Mouse (Mus musculus) CH12.LX (cell line): ENCODE results near the gene Sergef. TPM values are rescaled to one million over a fixed set of nuclear protein-coding genes. Genes with fewer than 3 reads are reported as not detected.
A peak's percentile ranks its signal among the peaks of the same experiment; 100 is the strongest.

ENCODE experiments used
- DNase-seq: peaks from one replicate; pipeline ENCODE4 v3.0.0-alpha.2; 2013; ENCODE audit errors: extremely low read depth
- H3K27ac ChIP-seq: 2 replicates; pipeline ENCODE4 v1.5.1; 2012; ENCODE audit warnings: low read depth, mild to moderate bottlenecking, control low read depth, moderate library complexity; ENCODE audit not compliant: insufficient read depth
- H3K27me3 ChIP-seq: replicated peaks from 2 replicates; pipeline ENCODE3; 2012; ENCODE audit warnings: inconsistent platforms
- H3K36me3 ChIP-seq, 2 experiments: replicated peaks in 1 of 2; 2 replicates each; pipeline versions ENCODE3 to v1.6.1; 2012; ENCODE audit warnings: inconsistent platforms in 1 of 2, low read length in 1 of 2, mild to moderate bottlenecking in 1 of 2, mixed read lengths in 1 of 2, moderate library complexity in 1 of 2; ENCODE audit not compliant: control insufficient read depth in 1 of 2, insufficient read depth in 1 of 2
- H3K4me1 ChIP-seq, 2 experiments: 2 replicates each; pipeline ENCODE4 v1.6.1; 2012; ENCODE audit warnings: inconsistent platforms in 1 of 2, moderate library complexity in 1 of 2; ENCODE audit not compliant: insufficient read depth in 2 of 2, control insufficient read depth in 1 of 2
- H3K4me2 ChIP-seq: 2 replicates; pipeline ENCODE4 v1.6.1; 2012; ENCODE audit warnings: low read depth, mild to moderate bottlenecking, control low read depth; ENCODE audit not compliant: poor library complexity, insufficient read depth, severe bottlenecking
- H3K4me3 ChIP-seq, 3 experiments: fragments of 150-350 bp in 1 of 3; sonication (generic) in 1 of 3; replicated peaks in 1 of 3; 2 replicates each; pipeline versions ENCODE3 to v1.5.1; 2011 to 2012; ENCODE audit warnings: low read depth in 2 of 3, low read length in 2 of 3, mild to moderate bottlenecking in 2 of 3, moderate library complexity in 2 of 3, control low read depth in 1 of 3, improper control_type of control experiment in 1 of 3, inconsistent platforms in 1 of 3, mixed read lengths in 1 of 3; ENCODE audit not compliant: poor library complexity in 1 of 3
- H3K79me2 ChIP-seq: replicated peaks from 2 replicates; pipeline ENCODE4 v1.6.1; 2012; ENCODE audit warnings: mild to moderate bottlenecking, moderate library complexity; ENCODE audit not compliant: control insufficient read depth, poor library complexity, insufficient read depth, severe bottlenecking; ENCODE audit errors: extremely low read depth
- H3K9ac ChIP-seq: 2 replicates; pipeline ENCODE4 v1.6.1; 2012; ENCODE audit warnings: low read depth, mild to moderate bottlenecking, control low read depth, moderate library complexity; ENCODE audit not compliant: insufficient read depth
- H3K9me3 ChIP-seq: replicated peaks from 2 replicates; pipeline ENCODE3; 2012; ENCODE audit warnings: low read length, inconsistent platforms, mixed read lengths
- BHLHE40 ChIP-seq: IDR thresholded peaks from 2 replicates; pipeline ENCODE4 v1.6.1; 2011; ENCODE audit warnings: mild to moderate bottlenecking, low read depth, low read length, improper control_type of control experiment
- CHD1 ChIP-seq: IDR thresholded peaks from 2 replicates; pipeline ENCODE4 v1.6.1; 2012; ENCODE audit warnings: low read depth, low read length, improper control_type of control experiment, inconsistent platforms
- CHD2 ChIP-seq: IDR thresholded peaks from 2 replicates; pipeline ENCODE4 v1.6.1; 2011; ENCODE audit warnings: low read length, improper control_type of control experiment
- CTCF ChIP-seq, 2 experiments: IDR thresholded peaks in 1 of 2; conservative IDR thresholded peaks in 1 of 2; 2 replicates each; pipeline ENCODE4 v1.5.1; 2011 to 2012; ENCODE audit warnings: low read depth in 2 of 2, low read length in 2 of 2, improper control_type of control experiment in 1 of 2, inconsistent platforms in 1 of 2, mild to moderate bottlenecking in 1 of 2, moderate library complexity in 1 of 2
- E2F4 ChIP-seq: IDR thresholded peaks from 2 replicates; pipeline ENCODE4 v1.6.1; 2011; ENCODE audit warnings: low read depth, low read length, improper control_type of control experiment; ENCODE audit not compliant: insufficient replicate concordance
- GABPA ChIP-seq: IDR thresholded peaks from 2 replicates; pipeline ENCODE4 v1.6.1; 2012; ENCODE audit warnings: low read depth, low read length, improper control_type of control experiment, inconsistent platforms; ENCODE audit not compliant: insufficient replicate concordance
- IRF4 ChIP-seq: IDR thresholded peaks from 2 replicates; pipeline ENCODE4 v1.6.1; 2014; ENCODE audit warnings: low read depth, mild to moderate bottlenecking, inconsistent platforms, low read length, improper control_type of control experiment
- JUN ChIP-seq: IDR thresholded peaks from 2 replicates; pipeline ENCODE4 v1.6.1; 2011; ENCODE audit warnings: low read depth, mild to moderate bottlenecking, low read length, improper control_type of control experiment, moderate library complexity; ENCODE audit not compliant: insufficient read depth
- KAT2A ChIP-seq: IDR thresholded peaks from 2 replicates; pipeline ENCODE4 v1.6.1; 2012; ENCODE audit warnings: low read length, improper control_type of control experiment, inconsistent platforms; ENCODE audit not compliant: insufficient replicate concordance
- MAFK ChIP-seq: IDR thresholded peaks from 2 replicates; pipeline ENCODE4 v1.6.1; 2011; ENCODE audit warnings: low read length, improper control_type of control experiment; ENCODE audit not compliant: insufficient replicate concordance
- MEF2A ChIP-seq: IDR thresholded peaks from 2 replicates; pipeline ENCODE4 v1.6.1; 2014; ENCODE audit warnings: low read depth, mild to moderate bottlenecking, inconsistent platforms, low read length, improper control_type of control experiment, borderline replicate concordance
- MXI1 ChIP-seq: IDR thresholded peaks from 2 replicates; pipeline ENCODE4 v1.6.1; 2011; ENCODE audit warnings: mild to moderate bottlenecking, low read depth, low read length, improper control_type of control experiment
- MYC ChIP-seq: IDR thresholded peaks from 2 replicates; pipeline ENCODE4 v1.6.1; 2011; ENCODE audit warnings: low read depth, mild to moderate bottlenecking, improper control_type of control experiment, low read length
- NRF1 ChIP-seq: IDR thresholded peaks from 2 replicates; pipeline ENCODE4 v1.6.1; 2014; ENCODE audit warnings: low read depth, mild to moderate bottlenecking, inconsistent platforms, low read length, improper control_type of control experiment, moderate library complexity
- POLR2A ChIP-seq: IDR thresholded peaks from 2 replicates; pipeline ENCODE4 v1.6.1; 2011; ENCODE audit warnings: low read depth, mild to moderate bottlenecking, improper control_type of control experiment, low read length
- POLR2AphosphoS2 ChIP-seq: IDR thresholded peaks from 2 replicates; pipeline ENCODE4 v1.6.1; 2011; ENCODE audit warnings: low read depth, low read length, improper control_type of control experiment
- RAD21 ChIP-seq: IDR thresholded peaks from 2 replicates; pipeline ENCODE4 v1.6.1; 2011; ENCODE audit warnings: low read depth, mild to moderate bottlenecking, low read length, improper control_type of control experiment, moderate library complexity
- RCOR1 ChIP-seq: conservative IDR thresholded peaks from 2 replicates; pipeline ENCODE4 v1.6.1; 2012; ENCODE audit warnings: low read depth, mild to moderate bottlenecking, inconsistent platforms, low read length, improper control_type of control experiment
- SMC3 ChIP-seq: IDR thresholded peaks from 2 replicates; pipeline ENCODE4 v1.6.1; 2011; ENCODE audit warnings: low read depth, low read length, improper control_type of control experiment
- TCF12 ChIP-seq: IDR thresholded peaks from 2 replicates; pipeline ENCODE4 v1.6.1; 2014; ENCODE audit warnings: low read depth, mild to moderate bottlenecking, inconsistent platforms, low read length, improper control_type of control experiment
- UBTF ChIP-seq: IDR thresholded peaks from 2 replicates; pipeline ENCODE4 v1.6.1; 2012; ENCODE audit warnings: low read depth, mild to moderate bottlenecking, inconsistent platforms, low read length, improper control_type of control experiment, moderate library complexity
- USF1 ChIP-seq: IDR thresholded peaks from 2 replicates; pipeline ENCODE4 v1.6.1; 2014; ENCODE audit warnings: low read depth, mild to moderate bottlenecking, inconsistent platforms, low read length, improper control_type of control experiment
- ZC3H11A ChIP-seq: IDR thresholded peaks from 2 replicates; pipeline ENCODE4 v1.6.1; 2012; ENCODE audit warnings: low read depth, mild to moderate bottlenecking, inconsistent platforms, low read length, improper control_type of control experiment
- ZMIZ1 ChIP-seq: IDR thresholded peaks from 2 replicates; pipeline ENCODE4 v1.6.1; 2012; ENCODE audit warnings: low read depth, mild to moderate bottlenecking, inconsistent platforms, low read length, improper control_type of control experiment
- dilution Hi-C: fragments of 300-500 bp; cut with MboI; formaldehyde crosslinking; loops from 2 replicates; pipeline ENCODE4 v1.14.3; 2020; ENCODE audit warnings: low sequenced_read_pairs; ENCODE audit not compliant: extremely low pct_unique_long_range_greater_than_20kb, extremely low pct_ligation_motif_present
- in situ Hi-C: fragments of 300-500 bp; cut with MboI; formaldehyde crosslinking; loops from 3 replicates; pipeline ENCODE4 v1.14.3; 2019; ENCODE audit warnings: low sequenced_read_pairs, low pct_ligation_motif_present, low pct_unique_long_range_greater_than_20kb, mixed read lengths
- polyA plus RNA-seq: library from polyadenylated mRNA; unstranded; fragments of >175 nt; gene quantifications from 2 replicates; pipeline ENCODE4 v1.2.1, GENCODE M21; 2012; ENCODE audit warnings: low read depth; ENCODE audit not compliant: insufficient read length
- total RNA-seq, 2 experiments: library from RNA; depleted of rRNA; stranded (reverse); fragments of 300-350 nt in 1 of 2; fragments of >200 nt in 1 of 2; gene quantifications; 2 replicates each; pipeline ENCODE4 v1.2.3; 2012 to 2014

The Sergef gene
- total and polyA plus RNA-seq, 3 experiments: 13.0 to 18.0 (median 14.1) TPM

DNA sequence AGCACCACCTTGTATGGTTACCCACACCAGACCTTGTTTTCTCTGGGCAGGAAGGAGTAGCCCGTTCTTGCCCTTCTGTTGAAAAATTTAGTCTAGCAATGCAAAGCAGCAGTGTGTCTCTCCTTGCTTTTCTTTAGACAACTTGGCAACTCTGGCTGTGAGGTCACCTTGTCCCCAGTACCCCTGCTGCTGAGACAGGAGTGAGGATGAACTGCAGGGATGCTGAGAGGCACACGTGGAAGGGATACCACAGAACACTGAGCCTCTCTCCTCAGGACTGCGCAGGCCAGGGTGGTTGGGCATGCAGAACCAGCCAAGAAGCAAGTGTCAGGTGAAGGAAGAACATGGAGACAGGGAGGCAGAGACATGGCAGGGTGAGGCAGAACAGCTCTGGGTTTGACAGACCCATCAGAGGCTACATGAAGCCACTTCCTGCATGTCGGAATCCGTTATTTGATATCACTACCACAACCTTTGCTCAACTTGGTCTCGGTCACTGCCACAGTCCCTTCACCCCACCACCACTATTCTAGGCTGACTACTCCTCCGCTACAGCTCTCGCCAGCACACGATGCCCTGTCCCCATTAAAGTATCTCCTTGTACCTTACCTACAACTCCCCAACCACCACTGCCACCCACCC lies 103.0 kb downstream of the Sergef start:
- Histone ChIP-seq H3K27ac (no peak overlapping the region), H3K9me3 (no peaks in the 10 kb centered on the region), H3K79me2 (no peaks in the 10 kb centered on the region), H3K36me3 (peaks cover 0 to 31% of the 10 kb centered on the region in 2 experiments), H3K4me2 (no peak overlapping the region), H3K27me3 (no peaks in the 10 kb centered on the region), H3K4me3 (no peak overlapping the region), H3K9ac (no peak overlapping the region), H3K4me1 (peaks cover 10 to 31% of the 10 kb centered on the region in 2 experiments)
- dilution Hi-C loops: no loop called here
- TF ChIP-seq IRF4 (no peak), ZC3H11A (no peak), UBTF (no peak), POLR2AphosphoS2 (no peak), TCF12 (no peak), USF1 (no peak), CHD1 (no peak), MXI1 (no peak), BHLHE40 (no peak), GABPA (no peak), ZMIZ1 (no peak), MEF2A (no peak), RCOR1 (no peak), MAFK (no peak), POLR2A (no peak), MYC (no peak), KAT2A (no peak), JUN (no peak), E2F4 (no peak)
- DNase-seq: no peak
- in situ Hi-C loops: no loop called here

- Histone ChIP-seq H3K27ac (no peak overlapping the region), H3K79me2 (no peaks in the 10 kb centered on the region), H3K27me3 (no peaks in the 10 kb centered on the region), H3K4me3 (no peak overlapping the region), H3K4me2 (no peak overlapping the region), H3K4me1 (peaks cover 14 to 37% of the 10 kb centered on the region in 2 experiments), H3K9me3 (no peaks in the 10 kb centered on the region), H3K36me3 (peaks cover 0 to 31% of the 10 kb centered on the region in 2 experiments), H3K9ac (no peak overlapping the region)
- in situ Hi-C loops: no loop called here
- TF ChIP-seq RAD21: peak; percentile 67
- peak; percentile 97 for TF ChIP-seq CHD2
- TF ChIP-seq CTCF (conservative IDR thresholded peaks at IDR 0.05 in 1 of 2, IDR thresholded peaks at IDR 0.05 in 1 of 2; ENCODE audit: low read depth in 2 of 2, low read length in 2 of 2): peak in 1 of 2 experiments; percentile 68; a peak in 2 of 4 replicates
- 0 out of 2 replicates have a peak, but pooled peaks have one; percentile 42 for TF ChIP-seq MEF2A
- TF ChIP-seq ZC3H11A: no peak
- peak; percentile 52 for TF ChIP-seq IRF4
- peak; percentile 51; the same call in 1 of the 2 replicates for TF ChIP-seq TCF12
- TF ChIP-seq NRF1: no peak
- peak; percentile 76 for TF ChIP-seq SMC3
- DNase-seq: peak; percentile 53
- dilution Hi-C loops: no loop called here
These were observed 104.2 kb downstream of the Sergef start for GRCm38 (mm10) chr7:46535429-46535799.
